Mouse (Mus musculus) ZHBTc4 (cell line): ENCODE measurements around the gene Pias3.
"Not testable (repeated sequence)": the region's sequence is repeated elsewhere in the genome, so short reads cannot be mapped to it uniquely, and the experiment has no call there.

Source experiments
- DNase-seq: peaks from one replicate; pipeline ENCODE4 v3.0.0-alpha.2; 2011; ENCODE audit warnings: low read depth, low spot score

Gene Pias3

DNA sequence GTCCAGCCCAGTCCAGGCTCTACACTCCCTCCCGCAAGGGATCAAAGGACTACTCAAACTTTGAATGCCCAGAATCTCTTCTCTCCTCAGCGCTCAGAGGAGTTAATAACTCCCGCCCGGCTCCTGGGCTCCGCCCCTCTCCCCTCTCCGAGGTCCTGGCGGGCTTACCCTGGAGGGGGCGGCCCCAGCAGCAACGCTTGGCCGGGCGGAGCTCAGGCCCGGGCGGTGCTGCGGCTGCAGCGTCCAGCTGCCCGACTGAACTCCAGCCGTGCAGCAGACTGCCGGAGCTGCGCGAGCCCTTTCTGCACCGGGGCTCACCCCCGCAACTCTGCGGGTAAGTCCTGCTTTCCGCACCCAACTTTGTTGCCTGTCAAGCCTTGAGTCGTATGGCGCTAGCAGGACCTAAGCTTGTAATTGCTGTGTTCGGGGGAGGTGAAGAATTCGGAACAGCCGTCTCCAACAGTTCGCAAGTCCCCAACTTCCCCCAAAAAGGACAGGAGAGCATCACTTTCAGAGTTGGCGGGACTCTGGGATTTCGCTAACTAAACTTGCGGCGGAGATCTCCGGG, at the start of gene Pias3:
TSS of gene Pias3 (plus strand) at position 187 of the 568 bp plus-strand sequence.
- peak; percentile 96 for DNase-seq

DNA sequence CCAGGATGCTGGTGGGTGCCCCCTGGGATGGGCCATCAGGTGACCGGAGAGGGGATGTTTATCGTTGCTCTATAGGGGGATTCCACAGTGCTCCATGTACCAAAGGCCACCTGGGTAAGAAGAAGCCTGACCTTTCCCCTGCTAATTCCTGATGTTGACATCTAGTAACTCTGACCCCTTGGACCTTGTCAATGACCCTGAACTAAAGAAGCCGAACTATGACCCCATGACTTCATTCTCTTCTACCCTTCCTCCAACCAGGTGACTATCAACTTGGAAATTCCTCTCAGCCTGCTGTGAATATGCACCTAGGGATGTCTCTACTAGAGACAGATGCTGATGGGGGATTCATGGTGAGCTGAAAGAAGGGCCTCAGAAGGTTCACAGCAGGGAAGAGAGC, 48.8 kb upstream of the Pias3 start:
- no peak for DNase-seq

DNA sequence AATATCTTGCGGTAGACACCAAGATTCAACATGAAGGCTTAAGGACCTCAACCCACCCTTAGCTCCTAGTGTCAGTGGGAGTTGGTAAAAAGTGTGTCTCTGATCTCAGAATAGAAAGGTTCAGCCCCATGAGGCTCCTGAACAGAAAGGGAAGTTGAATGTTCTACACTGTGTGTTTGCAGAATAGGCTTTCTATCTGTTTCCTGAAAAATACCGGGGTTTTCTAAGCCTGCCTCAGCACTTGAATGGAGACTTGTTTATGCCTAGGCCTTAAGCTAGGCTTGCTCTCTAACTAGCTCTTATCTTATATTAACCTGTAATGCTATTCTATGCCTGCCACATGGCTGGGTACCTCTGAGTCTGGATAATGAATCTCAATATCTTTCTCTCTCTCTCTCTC, 35.3 kb upstream of the Pias3 start:
- no peak for DNase-seq

DNA sequence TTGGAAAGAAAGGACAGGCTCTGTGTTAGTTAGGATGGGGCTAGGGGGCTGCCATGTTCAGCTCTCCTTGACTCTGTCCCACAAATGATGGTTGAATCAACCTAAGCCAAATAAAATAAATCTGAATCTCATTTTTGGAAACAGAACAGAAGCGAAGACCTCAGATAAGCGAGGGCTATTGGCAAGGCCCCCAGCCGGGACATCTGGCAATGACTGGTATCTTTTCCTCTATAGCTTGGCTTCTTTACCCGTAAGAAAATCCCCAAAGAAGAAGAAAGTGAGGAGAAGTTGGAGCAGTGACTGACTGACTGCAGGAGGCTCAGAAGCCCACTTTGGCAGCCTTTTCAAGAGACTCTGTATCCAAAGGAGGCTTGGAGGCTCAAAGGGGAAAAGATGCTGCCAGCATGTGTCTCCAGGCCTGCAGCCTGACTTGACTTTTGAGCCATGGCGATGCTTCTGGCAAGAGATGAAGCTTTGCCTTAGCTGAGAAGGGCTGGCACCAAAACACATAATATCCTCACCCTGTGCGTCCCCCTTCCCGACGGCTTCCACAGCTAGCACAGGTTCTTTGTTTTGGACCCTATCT, 33.4 kb upstream of the Pias3 start:
- no peak for DNase-seq

DNA sequence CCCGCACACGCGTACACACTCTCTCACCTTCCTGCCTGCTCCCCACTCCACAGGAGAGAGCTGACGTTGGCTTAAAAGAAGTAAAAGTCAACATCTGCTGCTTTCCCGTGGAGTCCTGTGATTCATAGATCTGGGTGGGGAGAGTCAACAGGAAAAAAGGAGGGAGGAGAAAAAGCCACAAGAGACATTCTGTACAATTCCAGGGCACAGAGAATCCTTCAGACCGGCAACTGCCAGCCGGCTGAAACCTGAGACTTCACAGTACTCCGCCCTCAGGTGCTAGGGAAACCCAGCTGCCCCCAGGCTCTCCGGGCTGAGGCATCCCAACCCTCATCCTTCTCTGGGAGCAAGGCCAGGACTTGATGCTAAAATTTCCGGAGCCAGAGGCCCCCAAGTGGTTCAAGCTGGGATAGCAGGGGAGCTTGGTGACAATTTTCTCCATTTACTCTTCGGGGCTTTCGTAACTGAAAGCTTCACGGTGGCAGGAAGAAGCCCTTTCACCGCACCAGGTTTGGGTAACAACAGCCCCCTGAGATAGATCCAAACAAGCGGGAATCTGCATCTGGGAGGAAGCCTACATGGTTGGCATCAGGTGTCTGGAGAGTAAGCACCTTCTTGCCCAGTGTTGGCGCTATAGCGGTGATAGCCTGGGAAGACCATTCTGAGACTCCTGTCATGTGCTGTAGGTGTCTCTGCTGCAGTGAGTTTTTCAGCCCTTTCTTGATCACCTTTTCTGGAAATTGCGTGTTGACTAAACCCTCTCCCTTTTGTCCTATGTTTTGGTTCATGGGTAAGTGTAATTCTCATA, 32.5 kb upstream of the Pias3 start:
- DNase-seq = peak; percentile 98

DNA sequence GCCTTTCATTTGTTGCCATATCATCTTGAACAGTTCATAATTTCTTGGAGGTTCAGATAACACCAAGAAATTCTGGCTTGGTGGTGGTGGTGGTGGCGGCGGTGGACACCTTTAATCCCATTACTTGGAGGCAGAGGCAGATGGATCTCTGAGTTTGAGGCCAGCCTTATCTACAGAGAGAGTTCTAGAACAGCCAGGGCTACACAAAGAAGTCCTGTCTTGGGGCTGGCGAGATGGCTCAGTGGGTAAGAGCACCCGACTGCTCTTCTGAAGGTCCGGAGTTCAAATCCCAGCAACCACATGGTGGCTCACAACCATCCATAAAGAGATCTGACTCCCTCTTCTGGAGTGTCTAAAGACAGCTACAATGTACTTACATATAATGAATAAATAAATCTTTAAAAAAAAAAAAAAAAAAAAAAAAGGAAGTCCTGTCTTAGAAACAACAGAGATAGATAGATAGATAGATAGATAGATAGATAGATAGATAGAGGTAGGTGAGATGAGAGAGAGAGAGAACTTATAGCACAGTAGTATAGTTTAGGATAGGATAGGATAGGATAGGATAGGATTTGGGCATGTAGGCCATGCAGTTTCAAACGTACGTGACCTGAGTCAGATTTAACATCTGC, 30.3 kb upstream of the Pias3 start:
- DNase-seq = not testable (repeated sequence)

DNA sequence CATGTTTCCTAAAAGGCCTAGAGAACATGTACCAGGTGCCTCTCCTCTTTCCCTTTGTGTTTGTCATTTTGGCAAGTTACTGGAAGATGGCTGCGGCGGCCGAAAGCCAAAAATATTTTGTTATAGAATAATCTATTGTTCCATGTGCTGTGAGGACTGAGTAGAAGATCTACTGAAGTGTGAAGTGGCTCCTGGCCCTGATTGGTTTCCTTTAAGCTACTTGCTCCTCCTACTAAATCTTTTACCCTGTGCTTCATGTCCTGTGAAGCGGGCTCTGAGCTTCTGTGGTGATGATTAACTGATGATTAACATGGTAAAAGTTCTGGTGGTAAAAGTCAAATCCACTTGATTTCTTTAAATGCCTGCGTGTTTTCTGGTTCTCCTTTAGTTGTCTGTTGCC, 29.3 kb upstream of the Pias3 start:
- DNase-seq = no peak

DNA sequence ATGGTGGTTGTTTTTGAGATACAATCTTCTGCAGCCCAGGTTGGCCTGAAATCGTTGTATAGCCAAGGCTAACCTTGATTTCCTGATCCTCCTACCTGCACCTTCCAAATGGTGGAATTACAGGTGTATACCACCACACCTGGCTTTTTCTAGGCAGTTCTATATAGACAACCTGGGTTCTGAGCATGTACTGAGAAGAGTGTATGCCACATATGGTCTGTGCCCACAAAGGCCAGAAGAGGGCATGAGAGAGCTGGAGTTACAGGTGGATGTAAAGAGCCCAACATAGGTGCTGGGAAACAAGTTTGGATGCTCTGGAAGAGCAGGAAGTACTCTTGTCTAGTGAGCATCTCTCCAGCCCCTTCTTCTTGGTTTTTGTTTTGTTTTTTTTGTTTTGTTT, 28.9 kb upstream of the Pias3 start:
- peak; percentile 83 for DNase-seq

DNA sequence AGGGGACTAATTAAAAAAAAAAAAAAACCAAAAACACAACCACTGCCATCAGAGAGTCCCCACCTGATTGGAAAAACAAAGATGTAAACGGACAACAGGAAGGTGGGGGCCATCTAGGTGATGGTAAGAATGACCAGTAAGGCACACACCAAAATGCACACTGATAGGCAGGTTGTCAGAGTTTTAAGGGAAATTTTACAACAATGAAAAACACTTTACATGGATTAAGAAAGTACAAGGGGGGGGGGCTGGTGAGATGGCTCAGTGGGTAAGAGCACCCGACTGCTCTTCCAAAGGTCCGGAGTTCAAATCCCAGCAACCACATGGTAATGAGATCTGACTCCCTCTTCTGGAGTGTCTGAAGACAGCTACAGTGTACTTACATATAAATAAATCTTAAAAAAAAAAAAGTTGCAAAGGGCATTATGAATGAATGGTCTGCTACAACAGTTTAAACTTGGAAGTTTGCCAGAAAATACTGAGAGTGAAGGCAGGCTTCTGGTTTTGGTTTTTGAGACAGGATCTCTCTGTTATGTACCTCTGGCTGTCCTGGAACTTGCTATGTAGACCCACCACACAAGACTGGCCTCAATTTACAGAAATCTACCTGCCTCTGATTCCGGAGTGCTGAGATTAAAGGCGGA, 27.6 kb upstream of the Pias3 start:
- DNase-seq = no peak

DNA sequence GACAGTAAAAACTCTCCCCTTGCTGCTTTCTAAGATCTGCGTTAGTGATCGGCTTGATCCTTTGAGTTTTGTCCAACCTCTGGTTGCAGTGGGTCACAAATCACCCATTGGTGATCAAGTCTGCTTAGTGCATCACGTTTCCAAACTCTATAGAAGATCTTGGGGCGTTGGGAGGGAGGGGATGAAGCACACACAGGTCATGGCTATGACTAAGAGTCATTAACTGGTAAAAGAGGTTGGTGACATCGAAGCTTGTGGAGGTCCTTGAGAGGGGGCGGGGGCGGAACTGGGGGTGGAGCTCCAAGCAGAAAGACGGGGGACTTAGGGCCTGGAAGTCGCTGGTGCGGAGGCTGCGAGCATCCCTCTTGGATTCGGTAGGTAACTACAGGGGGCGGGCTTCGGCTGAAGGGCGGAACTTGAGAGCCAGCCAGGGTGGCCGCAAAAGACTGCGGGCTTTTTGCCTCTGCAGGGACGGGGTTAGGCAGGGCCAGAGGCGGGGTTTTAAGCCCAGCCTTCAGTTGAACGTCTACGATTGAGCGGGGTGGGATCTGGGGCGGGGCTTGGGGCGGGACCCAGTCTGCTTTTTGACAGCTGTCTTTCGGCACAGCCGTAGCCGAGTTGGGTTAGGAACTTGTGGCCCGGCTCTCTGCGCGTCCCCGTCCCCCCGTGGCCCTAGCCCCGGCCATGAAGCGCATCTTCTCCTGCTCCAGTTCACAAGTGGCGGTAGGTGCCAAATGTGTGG, 26.3 kb upstream of the Pias3 start, which contains the start of gene Ankrd35:
TSS of gene Ankrd35 (plus strand) at position 405 of the 742 bp plus-strand sequence.
- DNase-seq = peak; percentile 98

DNA sequence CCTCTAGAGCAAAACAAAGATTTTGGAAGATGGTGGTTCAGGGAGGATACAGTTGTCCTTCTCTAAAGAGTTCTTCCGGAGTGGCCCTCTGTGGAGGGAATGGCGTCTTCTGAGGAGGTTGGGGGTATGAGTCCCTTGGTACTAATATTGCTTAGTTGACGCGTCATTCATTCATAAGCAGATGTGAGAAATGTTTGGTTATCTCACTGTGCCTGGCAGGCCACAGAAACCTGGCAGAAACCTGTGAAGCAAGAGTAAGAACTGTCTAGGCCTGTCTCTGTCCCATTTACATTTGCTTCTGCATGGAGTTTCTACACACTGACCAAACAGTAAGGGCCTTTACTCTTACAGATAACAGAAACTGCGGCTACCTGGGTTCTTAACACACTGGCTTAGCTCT, 24.7 kb upstream of the Pias3 start:
- no peak for DNase-seq

DNA sequence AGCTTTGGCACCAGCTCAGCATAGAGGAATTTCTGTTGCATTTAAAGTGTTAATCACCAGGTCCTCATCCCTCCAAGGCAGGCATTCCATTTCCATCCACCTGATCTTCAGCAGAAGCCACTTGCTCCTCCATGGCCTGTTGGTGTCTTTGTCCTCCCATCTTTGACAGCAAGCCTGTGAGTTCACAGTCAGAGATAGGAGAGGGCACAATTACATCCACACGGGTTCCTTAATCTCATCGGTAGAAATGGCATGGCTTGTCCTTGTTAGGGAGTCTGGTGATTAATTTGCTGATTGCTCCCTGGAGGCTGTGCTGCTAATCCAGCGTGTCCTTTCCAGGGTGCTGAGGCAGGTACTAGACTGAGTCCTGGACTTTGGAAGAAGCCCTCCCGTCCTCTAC, 22.7 kb upstream of the Pias3 start:
- DNase-seq = no peak

DNA sequence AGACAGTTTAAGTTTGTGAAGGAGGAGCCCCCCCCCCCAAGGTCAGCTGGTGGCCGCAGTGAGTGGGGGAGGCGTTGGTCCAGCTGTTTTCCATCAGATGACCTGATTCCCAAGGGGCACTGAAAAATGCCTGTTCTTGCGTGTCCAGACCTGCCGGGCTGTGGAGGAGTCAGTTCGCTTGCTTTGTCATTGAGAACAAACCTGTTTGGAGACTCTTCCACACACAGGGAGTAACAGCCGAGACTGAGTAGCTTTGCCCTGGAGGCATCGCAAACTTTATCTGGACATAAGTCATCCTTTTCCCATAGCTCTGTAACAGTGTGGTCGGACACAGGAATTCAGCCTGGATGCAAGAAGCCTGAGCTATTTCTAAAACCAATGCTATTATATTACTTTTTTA, 21.7 kb upstream of the Pias3 start:
- peak; percentile 52 for DNase-seq

DNA sequence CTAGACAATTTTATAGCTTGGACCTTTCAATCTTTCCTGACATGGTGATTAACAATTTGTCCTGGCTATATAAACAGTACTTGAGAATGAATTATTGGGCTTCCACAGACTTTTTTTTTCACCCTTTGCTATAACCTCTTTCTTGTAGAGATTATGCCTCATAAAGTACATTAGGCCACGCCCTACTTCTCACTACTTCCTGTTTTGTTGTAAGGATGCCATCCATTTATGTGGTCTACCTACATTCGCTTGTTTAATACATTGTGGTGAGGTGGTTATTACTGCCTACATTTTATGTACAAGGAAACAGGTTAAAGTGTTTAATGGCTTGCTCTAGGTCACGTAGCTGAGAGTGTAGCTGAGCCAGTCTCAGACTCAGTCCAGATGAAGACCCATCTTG, 21.0 kb upstream of the Pias3 start:
- no peak for DNase-seq

DNA sequence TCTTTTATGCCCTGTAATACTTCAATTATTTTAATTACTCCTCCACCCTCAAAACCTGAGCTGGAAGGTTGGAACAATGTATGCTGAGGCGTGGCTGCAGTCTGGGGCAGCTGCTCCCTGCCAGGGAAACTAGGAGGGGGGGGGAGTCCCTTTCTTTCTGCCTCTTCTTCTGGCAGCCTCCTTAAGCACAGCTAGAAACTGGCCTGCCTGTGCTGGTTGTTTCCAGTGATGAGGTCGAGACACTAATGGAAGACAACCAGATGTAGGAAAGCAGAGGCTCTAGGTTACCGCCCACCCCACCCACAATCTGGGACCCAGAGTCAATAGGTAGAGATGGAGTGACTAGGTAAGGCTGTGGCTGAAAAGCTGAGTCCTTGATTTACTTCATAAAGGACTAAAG, 20.5 kb upstream of the Pias3 start:
- DNase-seq = peak; percentile 96

DNA sequence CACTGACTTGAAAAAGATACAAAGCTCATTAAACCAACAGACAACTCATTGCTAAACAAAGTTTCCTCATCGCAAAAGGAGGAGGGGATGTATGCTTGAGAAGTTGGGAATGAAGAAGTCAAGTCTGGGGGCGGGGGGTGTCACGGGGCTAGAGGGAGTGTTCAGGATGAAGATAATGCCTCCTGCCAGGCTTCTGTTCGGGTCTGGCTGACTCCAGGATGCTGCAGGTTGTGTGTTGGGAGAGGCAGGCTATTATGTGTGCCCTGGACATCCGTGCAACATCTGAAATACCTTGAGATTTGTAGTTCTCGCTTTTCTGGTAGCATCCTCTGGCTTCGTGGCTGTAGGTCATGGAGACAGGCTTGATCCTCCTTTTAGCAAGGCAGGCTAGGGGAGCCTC, 17.7 kb upstream of the Pias3 start:
- peak; percentile 32 for DNase-seq

DNA sequence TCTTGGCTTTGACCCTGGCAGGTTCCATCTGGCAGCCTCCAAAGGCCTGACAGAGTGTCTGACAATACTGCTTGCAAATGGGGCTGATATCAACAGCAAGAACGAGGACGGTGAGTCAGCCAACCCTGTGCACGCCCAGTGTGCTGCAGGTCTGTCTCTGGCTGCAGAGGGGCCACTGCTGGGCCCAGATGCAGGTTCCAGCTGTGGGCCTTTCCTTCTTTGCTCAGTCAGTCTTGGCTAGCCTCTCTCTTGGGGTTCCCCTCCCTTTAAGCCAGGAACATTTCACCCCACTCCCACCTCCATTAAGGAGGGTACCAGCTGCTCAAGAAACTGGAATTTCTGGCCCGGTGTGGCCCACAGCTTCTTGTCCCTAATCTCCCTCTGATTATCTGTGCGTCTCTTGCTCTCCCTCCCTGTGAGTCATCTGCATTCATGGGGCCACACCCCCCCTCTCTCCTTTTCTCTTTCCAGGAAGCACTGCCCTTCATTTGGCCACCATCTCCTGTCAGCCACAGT, 17.0 kb upstream of the Pias3 start:
- DNase-seq = peak; percentile 66

DNA sequence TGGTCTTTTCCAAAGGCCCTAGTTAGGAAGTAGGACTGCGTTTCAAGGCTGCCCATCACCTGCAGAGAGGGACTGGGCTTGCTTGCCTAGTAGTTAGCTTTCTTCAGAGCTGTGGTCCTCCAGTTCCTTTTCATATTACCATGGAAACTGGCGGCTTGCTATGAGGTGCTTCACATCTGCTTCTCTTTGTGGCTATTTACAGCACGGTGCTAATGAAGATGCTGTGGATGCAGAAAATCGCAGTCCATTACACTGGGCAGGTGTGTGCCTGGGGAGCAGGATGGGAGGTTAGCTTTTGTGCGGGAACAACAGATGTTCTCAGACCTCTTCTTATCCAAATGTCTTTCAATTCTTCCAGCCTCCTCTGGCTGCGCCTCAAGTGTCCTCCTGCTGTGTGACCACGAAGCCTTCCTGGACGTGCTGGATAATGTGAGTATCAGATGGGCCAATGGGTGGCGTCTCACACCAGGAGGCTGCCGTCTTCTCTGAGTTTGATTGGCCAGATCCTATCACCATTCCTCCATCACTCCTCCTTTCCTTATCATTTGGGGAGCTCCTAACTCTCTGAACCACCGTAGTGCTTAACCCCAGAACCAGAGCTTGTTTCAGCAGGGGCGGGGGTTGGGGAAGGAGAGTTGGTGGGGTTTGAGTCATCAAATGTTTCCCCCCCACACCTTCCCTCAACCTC, 15.8 kb upstream of the Pias3 start:
- DNase-seq = no peak

DNA sequence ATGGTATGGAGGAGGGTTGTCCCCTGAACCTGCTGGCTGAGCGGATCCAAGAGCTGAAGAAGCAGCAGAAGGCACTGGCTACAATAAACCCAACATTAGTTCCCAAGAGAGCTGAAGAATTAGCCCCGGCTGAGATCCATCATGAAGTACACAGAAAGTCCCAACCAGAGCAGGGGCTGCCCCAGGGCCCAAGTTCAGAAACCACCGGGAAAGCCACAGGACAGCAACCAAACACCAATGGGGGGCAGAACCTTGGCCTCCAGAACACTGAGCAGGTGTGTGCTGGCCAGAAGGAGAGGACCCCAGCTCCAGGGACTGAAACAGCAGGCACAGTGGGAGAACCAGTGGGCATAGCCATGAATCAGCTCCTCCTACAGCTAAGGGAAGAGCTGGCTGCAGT, 12.7 kb upstream of the Pias3 start:
- DNase-seq = no peak

DNA sequence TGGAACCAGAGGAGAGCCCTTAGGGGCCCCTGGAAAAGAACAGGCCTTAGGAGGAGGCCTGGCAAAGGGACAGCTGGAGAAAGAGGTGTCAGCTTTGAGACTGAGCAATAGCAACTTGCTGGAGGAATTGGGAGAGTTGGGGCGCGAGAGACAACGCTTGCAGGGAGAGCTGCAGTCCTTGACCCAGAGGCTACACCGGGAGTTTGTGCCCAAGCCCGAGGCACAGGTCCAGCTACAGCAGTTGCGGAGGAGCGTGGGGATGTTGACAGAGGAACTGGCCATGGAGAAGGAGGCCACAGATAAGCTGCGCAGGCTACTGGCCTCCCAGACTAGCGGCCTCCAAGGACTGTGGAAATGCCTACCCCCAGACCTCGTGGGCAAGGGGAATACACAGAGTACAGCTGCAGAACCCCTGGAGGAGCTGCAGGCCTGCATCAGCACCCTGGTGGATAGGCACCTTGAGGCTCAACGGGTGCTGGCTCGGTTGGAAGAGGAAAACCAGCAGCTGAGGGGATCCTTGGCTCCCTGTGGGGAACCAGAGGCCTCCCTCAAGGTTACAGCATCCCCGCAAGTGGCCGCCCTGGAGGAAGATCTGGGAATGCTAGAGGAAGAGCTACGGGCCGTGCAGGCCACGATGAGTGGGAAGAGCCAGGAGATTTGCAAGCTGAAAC, 11.9 kb upstream of the Pias3 start:
- no peak for DNase-seq
